Mouse (Mus musculus) C2C12 (cell line): ENCODE results near the gene 1700003F12Rik. TPM values are rescaled to one million over a fixed set of nuclear protein-coding genes. Genes with fewer than 3 reads are reported as not detected.

Experiments used
- H3K27me3 ChIP-seq: one replicate; pipeline ENCODE4 v1.6.1; 2011; ENCODE audit not compliant: control insufficient read depth, insufficient read depth, insufficient read length
- H3K36me3 ChIP-seq: one replicate; pipeline ENCODE4 v1.6.1; 2011; ENCODE audit not compliant: control insufficient read depth, insufficient read depth
- H3K4me3 ChIP-seq: one replicate; pipeline ENCODE4 v1.5.1; 2011; ENCODE audit warnings: mild to moderate bottlenecking, control low read depth; ENCODE audit not compliant: poor library complexity, insufficient read depth, severe bottlenecking
- H3K79me2 ChIP-seq: one replicate; pipeline ENCODE4 v1.6.1; 2011; ENCODE audit not compliant: control insufficient read depth, insufficient read depth
- H3K79me3 ChIP-seq: one replicate; pipeline ENCODE4 v1.6.1; 2011; ENCODE audit warnings: low read depth, control low read depth
- H3ac ChIP-seq: one replicate; pipeline ENCODE3; 2011; ENCODE audit warnings: low read depth; ENCODE audit not compliant: control insufficient read depth, insufficient read length
- CEBPB ChIP-seq: IDR thresholded peaks from one replicate; pipeline ENCODE4 v1.6.1; 2011; ENCODE audit warnings: low read depth, mild to moderate bottlenecking, control low read depth, moderate library complexity
- CTCF ChIP-seq: IDR thresholded peaks from one replicate; pipeline ENCODE4 v1.5.1; 2011; ENCODE audit not compliant: control insufficient read depth, insufficient read depth, insufficient read length
- FOSL1 ChIP-seq: IDR thresholded peaks from one replicate; pipeline ENCODE4 v1.8.0; 2011; ENCODE audit warnings: mild to moderate bottlenecking, low read length; ENCODE audit not compliant: poor library complexity, insufficient read depth, severe bottlenecking
- MAX ChIP-seq: IDR thresholded peaks from one replicate; pipeline ENCODE4 v1.6.1; 2011; ENCODE audit warnings: mild to moderate bottlenecking, control low read depth
- MYOD1 ChIP-seq: IDR thresholded peaks from one replicate; pipeline ENCODE4 v1.6.1; 2011; ENCODE audit warnings: low read depth; ENCODE audit not compliant: control insufficient read depth, insufficient read length
- MYOG ChIP-seq: IDR thresholded peaks from one replicate; pipeline ENCODE4 v1.6.1; 2011; ENCODE audit not compliant: control insufficient read depth, insufficient read length; ENCODE audit errors: extremely low read depth
- USF1 ChIP-seq: IDR thresholded peaks from one replicate; pipeline ENCODE4 v1.6.1; 2011; ENCODE audit warnings: low read depth, mild to moderate bottlenecking, control low read depth, moderate library complexity
- polyA plus RNA-seq: library from polyadenylated mRNA; unstranded; fragments of >200 nt; fragmentation: generic; extraction: Trizol; gene quantifications from one replicate; pipeline ENCODE4 v1.2.1, GENCODE M21; 2012; ENCODE audit warnings: missing spikeins

Gene 1700003F12Rik
- polyA plus RNA-seq, 1 experiment, result 6.8 TPM

DNA sequence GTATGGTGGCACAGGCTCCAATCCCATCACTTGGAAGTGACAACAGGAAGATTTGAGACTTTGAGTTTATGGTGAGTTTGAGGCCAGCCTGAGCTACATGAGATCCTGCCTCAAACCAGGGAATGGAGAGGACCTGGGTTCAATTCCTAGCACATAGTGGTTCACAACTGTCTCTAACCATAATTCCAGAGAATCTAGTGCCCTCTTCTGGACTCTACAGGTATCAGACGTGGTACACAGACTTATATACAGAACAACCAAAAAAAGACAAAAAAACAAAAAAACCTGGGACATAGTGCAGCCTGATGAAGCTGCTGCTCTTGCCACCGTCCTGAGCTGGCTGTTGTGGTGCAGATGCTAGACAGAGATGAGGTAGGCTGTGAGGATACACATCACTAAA lies 5.3 kb upstream of the 1700003F12Rik start:
- Histone ChIP-seq H3ac (no peak overlapping the region), H3K79me3 (no peaks in the 10 kb centered on the region), H3K79me2 (no peaks in the 10 kb centered on the region), H3K36me3 (peaks cover 9% of the 10 kb centered on the region), H3K27me3 (no peaks in the 10 kb centered on the region), H3K4me3 (no peak overlapping the region)
- no peak for TF ChIP-seq FOSL1
- TF ChIP-seq MAX, result no peak
- no peak for TF ChIP-seq USF1
- no peak for TF ChIP-seq MYOD1
- no peak for TF ChIP-seq MYOG
- TF ChIP-seq CTCF, result no peak
- no peak for TF ChIP-seq CEBPB

- Histone ChIP-seq H3ac (no peak overlapping the region), H3K36me3 (peaks cover 4% of the 10 kb centered on the region), H3K27me3 (no peaks in the 10 kb centered on the region), H3K79me3 (no peaks in the 10 kb centered on the region), H3K79me2 (no peaks in the 10 kb centered on the region), H3K4me3 (no peak overlapping the region)
- TF ChIP-seq CEBPB, result no peak
- no peak for TF ChIP-seq MYOD1
- TF ChIP-seq MYOG, result no peak
- TF ChIP-seq MAX, result no peak
- no peak for TF ChIP-seq CTCF
- TF ChIP-seq FOSL1, result no peak
- no peak for TF ChIP-seq USF1
Measured at GRCm38 (mm10) chr2:154543567-154544347, 3.1 kb upstream of the 1700003F12Rik start.

DNA sequence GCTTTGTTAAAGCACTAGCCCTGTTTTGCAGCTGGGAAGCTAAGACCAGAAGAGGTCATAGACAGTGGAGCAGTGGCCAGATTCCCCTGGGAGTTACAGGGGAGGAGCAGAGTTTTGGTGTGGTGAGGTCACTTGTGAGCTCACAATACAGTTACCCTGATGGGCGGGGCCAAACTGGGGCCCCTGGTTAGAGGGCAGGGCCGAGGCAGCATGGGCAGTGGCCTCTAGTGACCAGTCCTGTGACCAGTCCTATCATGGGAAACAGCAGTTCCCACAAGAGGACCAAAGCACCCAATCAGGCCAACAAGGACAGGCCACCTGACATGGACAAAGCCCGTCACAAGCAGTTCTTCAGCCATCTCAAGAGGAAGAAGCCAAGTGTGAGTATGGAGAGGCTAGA lies 1.8 kb downstream of the 1700003F12Rik start:
- H3K4me3 ChIP-seq, result no peak overlapping the region
- H3K36me3 ChIP-seq, result no peaks in the 10 kb centered on the region
- no peaks in the 10 kb centered on the region for H3K27me3 ChIP-seq
- TF ChIP-seq MAX (no peak), USF1 (peak; percentile 65)
- no peaks in the 10 kb centered on the region for H3K79me2 ChIP-seq
- no peaks in the 10 kb centered on the region for H3K79me3 ChIP-seq
- H3ac ChIP-seq, result peak overlapping the region; percentile 59

DNA sequence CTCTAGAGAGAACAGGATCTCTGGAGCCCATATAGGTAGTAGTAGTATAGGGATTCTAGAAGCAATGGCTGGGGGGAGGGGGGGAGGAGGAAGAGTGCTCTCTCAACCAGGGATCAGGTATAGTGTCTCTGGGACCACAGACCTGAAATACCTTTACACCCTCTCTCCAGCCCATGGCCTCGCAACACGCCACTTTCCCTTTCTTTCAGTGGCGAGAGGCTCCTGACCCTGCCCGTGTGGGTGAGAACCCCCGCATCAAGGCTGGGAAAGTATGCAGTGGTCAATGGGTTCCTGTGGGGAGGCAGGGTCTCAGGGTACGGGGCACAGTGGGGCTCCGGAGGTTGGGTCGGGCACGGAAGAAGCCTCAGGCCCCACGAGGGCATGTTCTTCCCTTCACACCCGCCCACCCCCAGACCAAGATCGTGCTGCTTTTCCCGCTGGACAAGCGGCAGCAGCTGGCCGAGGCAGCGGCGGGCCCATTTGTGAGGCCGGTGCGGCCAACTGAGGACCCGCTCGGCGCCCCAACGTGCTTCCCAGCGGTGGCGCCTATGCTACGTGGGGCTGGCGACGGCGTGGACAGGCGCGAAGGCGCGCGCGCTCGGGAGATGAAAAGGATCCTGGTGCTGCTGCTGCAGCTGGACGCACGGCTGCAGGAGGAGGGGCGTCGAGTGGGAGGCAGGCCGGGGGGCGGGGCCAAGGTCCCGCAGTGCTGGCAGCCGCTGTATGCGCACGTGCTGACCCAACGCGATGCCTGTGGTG lies 2.4 kb downstream of the 1700003F12Rik start:
- Histone ChIP-seq H3ac (peak overlapping the region; percentile 59), H3K79me3 (no peaks in the 10 kb centered on the region), H3K27me3 (no peaks in the 10 kb centered on the region), H3K79me2 (no peaks in the 10 kb centered on the region), H3K36me3 (no peaks in the 10 kb centered on the region), H3K4me3 (peak overlapping the region; percentile 21)
- no peak for TF ChIP-seq MYOD1
- no peak for TF ChIP-seq MAX
- no peak for TF ChIP-seq CTCF
- no peak for TF ChIP-seq USF1
- TF ChIP-seq MYOG, result no peak
- no peak for TF ChIP-seq CEBPB
- no peak for TF ChIP-seq FOSL1

- H3K36me3 ChIP-seq, result no peaks in the 10 kb centered on the region
- TF ChIP-seq USF1 (no peak), MYOD1 (no peak), CTCF (peak; percentile 35), CEBPB (no peak), MYOG (no peak)
- H3K4me3 ChIP-seq, result no peak overlapping the region
- H3K27me3 ChIP-seq, result no peaks in the 10 kb centered on the region
- H3K79me2 ChIP-seq, result no peaks in the 10 kb centered on the region
- H3ac ChIP-seq, result no peak overlapping the region
- no peaks in the 10 kb centered on the region for H3K79me3 ChIP-seq
Measured at GRCm38 (mm10) chr2:154549886-154550189, 3.0 kb downstream of the 1700003F12Rik start.

DNA sequence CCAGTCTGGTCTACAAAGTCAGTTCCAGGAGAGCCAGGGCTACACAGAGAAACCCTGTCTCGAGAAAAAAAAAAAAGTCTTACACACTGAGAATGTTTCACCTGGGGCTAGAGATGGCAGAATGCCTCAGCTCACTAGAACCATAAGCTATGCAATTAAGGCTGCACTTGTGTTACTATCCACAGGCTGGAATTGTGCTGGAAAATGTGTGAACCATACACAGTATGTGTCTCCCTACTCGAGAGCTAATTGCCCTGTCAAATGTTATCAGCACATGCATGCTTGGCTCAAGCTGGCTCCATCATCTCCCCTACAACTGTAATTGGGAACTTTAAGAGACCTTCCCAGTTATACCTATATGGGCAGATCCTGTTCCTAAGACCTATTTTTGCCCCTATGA lies 4.1 kb downstream of the 1700003F12Rik start:
- Histone ChIP-seq H3ac (no peak overlapping the region), H3K4me3 (no peak overlapping the region), H3K79me2 (no peaks in the 10 kb centered on the region), H3K79me3 (no peaks in the 10 kb centered on the region), H3K36me3 (no peaks in the 10 kb centered on the region), H3K27me3 (no peaks in the 10 kb centered on the region)
- TF ChIP-seq MAX (no peak), CTCF (no peak), USF1 (no peak), CEBPB (no peak), MYOD1 (no peak), MYOG (no peak), FOSL1 (no peak)
